Mouse (Mus musculus) cerebellum, postnatal 25 days (tissue): ENCODE measurements around the gene Efl1.
A peak's percentile ranks its signal among the peaks of the same experiment; 100 is the strongest.
"Not testable (repeated sequence)": the region's sequence is repeated elsewhere in the genome, so short reads cannot be mapped to it uniquely, and the experiment has no call there.

Source experiments
- DNase-seq, 2 experiments: peaks; one replicate each; pipeline ENCODE4 v3.0.0; 2021; ENCODE audit warnings: mixed read lengths in 2 of 2

Efl1 gene

DNA sequence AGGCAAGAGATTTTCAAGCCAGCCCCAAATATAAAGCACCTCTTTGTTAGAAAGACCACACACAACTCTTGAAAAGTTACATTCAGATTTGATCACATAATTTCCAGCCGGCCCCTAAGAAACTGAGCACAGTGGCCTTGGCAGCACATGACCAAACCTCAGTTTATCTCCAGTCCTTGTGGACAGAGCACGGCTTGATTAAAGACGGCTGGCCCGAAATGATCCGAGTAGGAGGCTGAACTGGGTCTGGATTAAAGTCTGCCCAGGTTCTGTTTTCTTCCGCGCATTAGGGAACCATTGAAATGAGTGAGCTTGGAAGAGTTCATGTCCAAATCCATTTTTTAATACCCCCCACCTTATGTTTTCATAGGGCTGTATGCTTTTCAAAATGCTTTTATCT lies 72.1 kb downstream of the Efl1 start:
- no peak for DNase-seq

DNA sequence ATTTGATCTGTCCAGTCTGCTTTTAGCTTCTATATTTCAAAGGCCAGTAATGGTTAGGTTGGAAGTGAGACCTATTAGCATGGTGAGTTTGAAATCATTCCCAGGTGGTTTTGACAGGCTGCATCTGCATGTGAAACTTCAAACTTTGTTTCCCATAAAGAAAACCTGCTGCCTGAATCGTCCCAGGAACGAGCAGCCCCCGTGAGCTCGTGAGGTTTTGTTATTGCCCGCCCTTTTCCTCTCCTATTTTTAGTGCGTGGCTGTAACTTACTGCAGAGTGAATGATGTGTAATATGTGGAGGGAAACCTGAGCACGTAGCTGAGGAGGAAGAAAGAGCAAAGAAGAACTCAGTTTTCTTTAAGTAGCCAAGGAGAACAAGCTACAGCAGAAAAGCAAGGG lies 72.5 kb downstream of the Efl1 start:
- no peak for DNase-seq

DNA sequence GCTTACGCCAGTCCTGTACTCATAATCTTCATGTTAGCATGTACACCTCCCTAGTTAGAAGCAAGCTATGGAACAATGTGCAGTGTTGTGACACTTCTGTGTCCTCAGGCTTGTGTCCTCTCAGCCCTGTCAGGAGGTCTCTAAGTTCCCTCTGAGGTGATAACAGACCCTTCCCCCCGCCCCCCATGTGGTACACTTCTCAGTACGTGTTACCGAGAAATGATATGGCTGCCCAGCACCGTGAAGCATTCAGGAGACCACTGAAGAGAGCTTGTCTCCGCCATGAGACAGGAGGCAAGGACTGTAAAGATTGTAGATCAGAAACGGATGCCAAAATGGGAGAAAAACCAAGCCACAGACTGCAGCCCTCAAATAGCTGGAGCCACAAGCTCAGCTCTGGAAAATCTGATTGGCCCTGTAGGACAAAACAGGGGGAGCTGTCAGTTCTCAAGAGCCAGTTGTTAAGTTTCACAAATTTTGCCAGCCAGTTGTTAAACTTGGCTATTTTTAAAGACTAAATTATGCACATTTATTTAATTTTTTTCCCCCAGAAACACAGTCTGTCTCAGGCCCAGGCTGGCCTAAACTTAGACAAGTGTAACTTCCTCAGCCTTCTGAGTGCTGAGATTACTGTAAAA lies 74.2 kb downstream of the Efl1 start:
- no peak for DNase-seq

DNA sequence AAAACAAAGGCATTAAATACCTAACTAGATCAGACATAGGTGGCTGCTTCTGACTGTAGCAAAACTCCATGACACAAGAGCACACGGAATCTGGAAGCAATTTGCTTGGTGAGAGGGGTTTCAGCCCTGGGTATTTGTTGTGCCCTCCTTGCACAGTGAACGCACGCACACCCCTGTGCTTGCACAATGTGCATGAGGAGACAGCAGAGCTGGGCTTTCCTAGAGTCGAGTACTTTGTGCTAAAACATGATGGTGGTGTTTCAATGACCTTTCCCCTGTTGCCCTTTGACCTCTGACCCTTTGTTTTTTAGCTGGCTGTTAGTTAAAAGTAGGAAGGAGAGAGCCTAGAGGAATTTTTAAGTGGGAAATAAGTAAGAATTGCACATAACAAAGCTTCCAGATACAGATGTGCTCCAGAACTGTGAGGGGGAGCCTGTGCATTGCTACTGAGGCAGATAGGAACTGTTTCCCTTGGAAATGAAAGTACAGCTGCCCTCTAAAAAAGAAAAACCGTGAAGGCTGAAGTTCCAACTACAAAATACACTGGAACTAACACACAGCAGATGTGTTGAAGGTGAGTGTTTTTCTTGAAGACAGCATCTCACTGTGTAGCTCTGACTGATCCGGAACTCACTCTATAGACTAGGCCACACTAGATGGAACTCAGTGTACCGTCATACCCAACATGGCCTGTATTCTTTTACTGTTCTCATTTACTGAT lies 74.9 kb downstream of the Efl1 start:
- no peak for DNase-seq

DNA sequence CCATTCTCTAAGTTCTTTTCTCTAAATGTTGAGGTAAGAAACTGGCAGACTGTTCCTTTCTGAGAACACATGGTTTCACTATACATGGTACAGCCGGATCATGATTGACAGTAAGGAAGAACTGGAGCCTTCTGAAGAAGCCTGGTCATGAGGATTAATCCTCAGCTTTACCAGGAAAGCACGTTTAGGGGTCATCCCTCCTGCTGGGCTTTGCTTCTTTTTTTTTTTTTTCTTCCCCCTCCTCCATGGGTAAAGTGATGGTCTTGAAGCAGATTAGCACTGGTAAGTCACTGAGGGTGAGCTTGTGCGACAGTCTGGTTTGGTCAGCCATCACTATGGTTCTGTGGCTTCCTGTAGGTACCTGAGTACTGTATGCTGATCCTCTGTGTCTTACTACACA lies 76.1 kb downstream of the Efl1 start:
- DNase-seq = no peak

DNA sequence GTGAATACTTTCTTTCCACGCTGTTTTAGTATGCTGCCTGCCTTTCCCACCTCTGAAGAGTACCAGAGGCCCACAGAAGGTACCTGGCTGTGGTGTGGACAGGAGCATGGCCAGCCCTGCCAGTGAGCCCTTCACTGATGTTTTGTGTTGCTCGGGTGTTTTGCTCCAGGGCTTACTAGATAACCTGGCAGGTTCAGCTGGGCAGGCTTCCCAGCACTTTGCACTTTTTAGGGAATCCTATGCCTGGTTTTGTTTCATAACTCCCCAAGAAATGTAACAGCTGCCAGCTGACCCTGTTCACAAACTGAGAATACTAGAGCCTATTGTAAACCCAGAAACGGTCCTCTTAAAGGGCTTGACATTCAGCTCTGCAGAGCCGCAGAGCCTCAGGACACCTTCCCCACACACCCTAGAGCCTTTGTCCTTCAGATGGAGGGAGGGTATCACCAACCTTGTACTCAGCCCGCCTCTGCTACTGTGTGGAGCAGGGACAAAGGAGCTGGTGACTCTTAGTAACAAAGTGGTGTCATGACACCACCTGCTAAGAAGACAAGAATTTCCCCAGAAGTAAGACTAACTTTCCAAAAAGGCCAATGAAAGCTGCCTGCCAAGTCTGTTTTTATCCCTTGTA lies 76.7 kb downstream of the Efl1 start:
- no peak for DNase-seq

DNA sequence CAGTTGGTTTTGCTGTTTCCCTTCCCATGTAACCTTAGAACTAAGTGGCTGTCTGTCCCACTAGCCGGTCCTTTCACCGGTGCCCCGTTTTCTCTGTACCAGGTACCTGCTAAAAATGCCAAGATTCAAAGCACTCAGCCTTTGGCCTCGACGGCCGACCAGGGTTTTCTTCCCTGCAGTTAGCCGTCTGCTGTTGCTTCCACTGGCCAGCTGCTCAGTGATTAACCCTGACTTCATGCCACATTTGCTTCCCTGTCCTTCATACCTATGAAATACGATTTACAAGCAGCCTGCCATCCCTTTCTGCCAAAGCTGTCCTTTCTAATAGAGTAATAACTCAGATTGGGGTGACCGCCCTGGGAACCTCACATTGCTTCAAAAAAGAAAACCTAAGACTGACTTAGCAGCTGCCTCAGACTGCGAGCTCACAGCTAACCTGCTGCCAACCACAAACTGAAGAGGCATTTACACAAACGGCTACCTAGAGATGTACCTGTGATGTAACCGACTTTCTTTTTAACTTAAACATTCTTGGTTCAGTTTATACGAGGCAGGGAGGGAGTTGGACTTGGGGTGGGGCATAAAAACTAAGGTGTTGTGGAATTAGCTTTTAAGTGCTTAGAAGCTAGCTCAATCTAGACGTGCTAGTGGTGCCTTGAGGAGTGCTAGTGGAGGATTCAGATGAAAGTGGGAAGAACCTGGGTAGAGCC lies 77.5 kb downstream of the Efl1 start:
- no peak for DNase-seq

DNA sequence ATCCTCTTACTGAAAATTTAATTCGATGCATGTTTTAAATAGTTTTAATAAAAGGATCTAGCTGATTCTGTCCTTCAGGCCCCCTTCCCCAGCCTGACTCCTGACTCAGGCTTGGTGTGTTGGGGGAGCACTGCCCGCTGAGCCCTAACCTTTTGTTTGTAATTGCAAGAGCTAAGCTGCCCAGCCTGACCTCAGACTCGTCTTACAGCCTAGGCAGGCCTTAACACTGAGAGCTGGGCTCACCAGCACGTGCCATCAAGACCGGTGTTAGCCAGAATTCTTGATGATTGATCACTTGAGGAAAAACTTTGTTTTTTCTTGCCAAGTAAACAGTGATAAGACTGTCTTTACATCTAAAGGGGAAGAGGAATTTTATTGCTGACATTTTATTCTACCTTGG lies 78.7 kb downstream of the Efl1 start:
- no peak for DNase-seq

DNA sequence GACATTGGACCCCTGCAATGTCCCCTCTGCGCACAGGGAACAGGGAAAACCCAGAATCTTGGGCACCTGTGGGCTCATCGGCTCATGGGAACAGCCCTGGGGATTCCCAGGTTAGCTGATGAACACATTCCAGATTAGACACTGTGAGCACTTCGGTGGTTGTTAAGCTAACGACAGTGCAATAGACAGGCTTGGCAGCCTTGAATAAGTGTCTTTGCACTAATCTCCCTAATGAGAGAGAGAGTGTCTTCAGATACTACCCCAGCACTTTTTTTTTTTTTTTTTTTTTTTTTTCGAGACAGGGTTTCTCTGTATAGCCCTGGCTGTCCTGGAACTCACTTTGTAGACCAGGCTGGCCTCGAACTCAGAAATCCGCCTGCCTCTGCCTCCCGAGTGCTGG lies 80.6 kb downstream of the Efl1 start:
- DNase-seq = not testable (repeated sequence)

DNA sequence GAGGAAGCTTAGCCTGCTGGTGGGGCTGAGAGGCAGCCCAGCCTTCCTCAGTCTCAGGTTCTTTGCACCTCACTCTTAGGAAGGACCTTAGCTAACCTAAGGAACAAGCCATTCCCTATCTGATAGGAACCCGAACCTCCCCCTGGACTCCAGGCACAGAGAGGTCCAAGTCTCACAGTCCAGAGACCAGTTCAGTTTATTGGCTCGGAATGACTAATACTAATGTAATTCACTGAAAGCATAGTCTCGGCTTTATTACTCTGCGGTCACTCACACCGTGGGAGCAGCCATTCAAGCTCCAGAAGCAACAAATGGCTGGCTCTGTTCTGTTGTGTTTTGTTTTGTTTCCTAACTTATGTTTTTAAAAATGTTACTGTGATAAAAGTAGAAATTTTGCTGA lies 84.7 kb downstream of the Efl1 start:
- no peak for DNase-seq

DNA sequence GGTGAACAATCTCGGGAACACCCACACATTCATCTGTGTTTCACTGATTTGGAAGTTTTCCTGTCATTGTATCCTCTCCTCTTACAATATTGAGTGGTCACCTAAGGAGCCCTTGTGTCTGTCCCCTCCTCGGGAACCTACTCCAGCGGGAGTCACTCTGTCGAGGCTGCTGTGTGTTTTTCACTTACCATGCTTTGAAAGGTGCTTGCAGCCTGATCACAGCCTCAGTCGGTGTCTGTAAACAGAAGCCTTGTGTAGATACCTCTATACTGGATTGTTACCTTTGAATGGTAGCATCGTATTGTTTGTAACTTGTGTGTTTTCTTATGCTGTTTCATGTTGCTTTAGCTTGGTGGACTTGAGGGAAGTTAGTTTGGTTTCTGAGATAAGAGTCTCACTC lies 85.6 kb downstream of the Efl1 start:
- no peak for DNase-seq

DNA sequence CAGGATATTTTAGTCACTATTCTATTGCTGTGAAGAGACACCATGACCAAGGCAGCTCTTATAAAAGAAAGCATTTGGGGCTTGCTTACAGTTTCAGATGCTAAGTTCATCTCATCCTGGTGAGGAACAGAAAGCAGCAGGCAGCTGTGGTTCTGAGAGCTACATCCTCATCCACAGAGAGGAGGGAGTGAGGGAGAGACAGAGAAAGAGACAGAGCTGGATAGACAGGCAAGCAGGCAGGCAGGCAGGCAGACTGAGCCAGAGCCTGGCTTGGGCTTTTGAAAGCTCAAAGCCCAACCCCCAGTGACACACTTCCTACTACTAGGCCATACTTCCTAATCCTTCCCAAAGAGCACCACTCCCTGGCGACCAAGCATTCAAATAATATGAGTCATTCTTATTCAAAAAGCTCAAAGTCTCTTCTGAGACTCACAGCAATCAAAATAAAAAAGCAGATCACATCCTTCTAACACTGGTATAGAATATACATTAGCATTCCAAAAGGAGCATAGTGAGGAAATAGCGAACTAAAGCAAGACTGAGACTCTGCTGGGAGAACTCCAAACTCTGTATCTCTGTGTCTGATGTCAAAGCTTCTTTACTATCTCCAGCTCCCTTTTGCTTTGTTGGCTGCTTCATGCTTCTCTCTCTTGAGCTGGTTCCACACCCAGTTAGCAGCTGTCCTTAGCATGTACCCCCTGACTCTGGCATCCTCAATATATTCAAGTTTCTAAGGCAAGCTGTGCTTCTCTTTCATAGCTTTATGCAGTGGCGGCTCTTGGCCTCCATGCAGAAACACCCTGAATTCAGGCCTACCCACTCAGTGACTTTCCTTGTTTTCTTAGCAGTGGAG lies 86.6 kb downstream of the Efl1 start:
- DNase-seq = no peak

DNA sequence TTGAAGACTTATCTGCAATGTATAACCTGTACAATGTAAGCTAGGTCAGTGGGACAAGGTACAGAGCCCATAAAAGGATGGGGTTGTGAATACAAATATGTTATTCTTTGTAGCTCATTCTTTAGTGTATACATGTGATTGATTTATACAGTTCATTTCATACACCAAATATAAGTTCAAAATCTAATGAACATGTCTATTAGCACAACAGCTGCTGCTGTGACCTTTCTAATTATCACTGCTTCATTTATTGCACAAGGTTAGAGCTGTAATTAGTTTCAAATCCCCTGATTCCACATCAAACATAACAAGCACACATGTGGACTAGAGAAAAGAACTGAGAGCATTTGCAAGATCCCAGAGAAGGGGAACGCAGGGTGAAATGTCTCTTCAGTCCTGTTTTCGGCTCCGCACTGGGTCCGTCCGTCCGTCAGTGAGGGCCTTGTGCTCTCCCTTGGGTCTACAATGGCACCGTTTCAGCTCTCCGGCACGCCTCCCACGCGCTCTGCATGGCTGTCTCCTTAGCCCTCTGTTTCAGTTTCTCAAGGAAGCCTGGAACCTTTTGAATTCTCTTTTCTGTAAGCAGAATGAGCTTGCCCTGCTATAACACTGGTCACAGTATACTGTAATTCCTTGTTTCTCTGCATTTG lies 94.8 kb downstream of the Efl1 start:
- DNase-seq = peak; percentile 22 to 46

DNA sequence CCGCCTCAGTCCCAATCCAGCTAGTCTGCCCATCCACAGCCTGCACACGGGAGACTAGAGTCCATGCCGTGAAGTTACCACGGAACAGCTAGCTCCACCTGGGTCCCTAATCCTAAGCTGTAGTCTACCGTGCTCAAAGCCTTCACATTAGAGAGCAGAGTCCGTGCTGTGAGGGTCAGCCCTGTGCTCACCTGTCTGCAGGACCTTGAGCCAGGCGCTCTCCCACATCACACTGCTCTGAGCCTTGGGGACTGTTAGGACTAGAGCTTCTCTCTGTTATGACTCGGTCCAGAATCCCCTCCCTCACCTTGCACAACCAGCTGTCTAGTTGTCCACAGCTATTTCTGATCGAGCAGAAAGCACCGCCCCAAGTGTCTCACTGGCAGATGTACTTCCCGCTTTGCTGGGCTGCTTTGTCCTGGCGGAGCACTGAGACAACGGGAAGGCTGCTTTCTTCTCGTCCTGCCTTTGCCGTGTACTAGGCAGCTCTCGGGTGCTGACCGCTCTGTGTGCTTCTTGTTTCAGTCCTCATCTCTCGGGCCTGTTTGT lies 95.8 kb downstream of the Efl1 start:
- DNase-seq = peak in 1 of 2 experiments; percentile 11

DNA sequence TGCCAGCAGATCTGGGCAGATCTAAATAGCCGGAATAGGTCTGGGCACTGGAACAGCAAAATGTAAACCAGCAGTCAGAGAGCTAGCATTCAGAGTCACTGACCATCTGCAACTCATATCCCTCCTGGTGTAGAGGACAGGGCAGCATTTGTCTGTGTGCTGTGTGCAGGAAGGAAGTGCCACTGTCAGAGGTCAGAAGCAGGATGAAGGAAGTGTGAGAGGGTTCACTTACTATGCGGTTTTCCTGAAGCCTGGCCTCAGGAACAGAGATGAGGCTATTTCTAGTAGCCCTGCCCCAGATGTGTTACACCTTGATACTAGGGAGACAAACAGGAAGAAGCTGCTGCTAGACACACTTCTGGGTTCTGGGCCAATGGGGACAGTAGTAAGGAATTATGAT lies 100.4 kb downstream of the Efl1 start:
- no peak for DNase-seq

DNA sequence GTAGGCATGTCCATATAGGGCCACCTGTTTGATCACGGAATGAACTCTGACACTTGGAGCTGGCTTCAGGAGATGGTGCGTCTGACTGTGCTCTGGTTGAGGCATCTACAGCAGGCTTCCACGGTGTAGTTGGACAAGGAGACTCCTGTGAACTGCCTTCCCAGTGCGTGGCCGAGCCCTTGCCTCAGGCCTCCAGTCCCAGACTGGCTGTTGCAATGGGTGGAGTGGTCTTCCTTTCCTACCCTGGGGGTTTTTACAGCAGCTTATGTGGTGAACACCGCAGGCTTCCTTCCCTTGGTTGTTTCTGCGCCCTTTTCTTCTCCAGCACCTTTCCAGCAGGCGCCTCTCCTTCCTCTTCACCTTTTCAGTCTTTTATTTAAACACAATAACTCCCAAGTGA lies 100.8 kb downstream of the Efl1 start:
- no peak for DNase-seq

DNA sequence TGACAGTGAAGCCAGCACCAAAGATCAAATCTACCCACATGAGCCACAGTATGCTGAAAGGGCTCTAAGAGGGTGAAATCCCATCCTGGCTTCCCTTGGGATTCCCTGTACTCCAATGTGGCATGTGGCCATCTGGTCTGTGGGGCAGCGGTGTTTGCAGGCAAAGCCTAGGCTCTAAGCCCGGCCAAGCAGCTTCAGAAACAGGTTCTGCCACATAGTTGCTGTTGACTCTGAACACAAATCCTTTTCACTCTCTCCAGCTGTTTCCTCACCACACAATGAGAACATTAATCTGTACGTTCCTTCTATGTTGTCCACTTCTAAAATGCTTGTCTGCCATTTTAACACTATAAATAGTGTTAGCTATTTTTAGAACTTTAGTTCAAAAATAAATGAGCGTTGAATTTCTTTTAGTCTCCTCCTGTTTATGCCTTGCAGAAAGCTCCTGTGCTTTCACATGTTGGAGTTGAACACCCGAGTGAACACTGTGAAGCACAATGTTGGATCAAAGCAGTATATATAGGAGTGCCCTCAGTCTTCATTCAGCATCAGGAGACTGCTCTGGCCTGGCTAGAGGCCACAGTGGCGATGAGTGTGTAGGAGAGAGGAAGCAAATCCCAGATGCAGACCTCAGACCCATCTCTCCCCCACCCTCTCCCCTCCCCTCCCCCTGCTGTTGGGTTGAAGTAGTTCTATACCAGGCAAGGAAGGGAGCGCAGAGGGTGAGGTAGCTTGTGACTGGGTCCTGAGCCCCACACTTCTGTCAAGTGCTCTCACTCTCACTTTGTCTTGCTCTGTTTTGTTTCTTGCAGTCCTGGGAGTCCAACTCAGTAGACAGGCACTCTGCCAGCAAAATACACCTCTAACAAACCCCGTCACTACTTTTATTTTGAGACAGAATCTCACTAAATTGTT lies 104.0 kb downstream of the Efl1 start:
- peak in 1 of 2 experiments; percentile 43 for DNase-seq

DNA sequence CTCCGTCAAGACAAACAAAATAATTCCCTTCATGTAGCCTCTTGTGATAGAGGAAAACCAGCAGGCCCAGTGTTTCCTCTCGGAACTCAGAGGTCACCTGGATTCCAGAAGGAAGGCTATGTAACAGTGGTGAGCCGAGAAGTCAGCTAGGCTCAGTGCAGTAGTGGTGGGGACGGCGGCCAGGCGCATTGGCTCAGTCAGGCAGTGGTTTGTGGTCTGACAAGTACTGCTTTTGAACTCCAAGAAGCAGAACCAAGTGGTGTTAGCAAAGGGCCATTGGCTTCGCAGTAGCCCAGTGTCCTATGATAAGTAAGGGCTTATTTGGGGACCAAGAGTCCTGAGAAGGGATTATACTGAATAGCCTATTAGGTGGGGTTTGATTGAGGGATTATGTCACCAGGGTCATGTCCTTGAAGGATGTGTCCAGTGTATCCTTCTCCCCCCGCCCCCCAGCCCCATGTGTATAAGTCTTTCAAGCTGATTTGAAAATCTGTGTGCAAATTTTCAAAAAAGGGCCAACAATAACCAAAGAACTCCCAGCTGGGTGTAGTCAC lies 107.3 kb downstream of the Efl1 start:
- DNase-seq = no peak

DNA sequence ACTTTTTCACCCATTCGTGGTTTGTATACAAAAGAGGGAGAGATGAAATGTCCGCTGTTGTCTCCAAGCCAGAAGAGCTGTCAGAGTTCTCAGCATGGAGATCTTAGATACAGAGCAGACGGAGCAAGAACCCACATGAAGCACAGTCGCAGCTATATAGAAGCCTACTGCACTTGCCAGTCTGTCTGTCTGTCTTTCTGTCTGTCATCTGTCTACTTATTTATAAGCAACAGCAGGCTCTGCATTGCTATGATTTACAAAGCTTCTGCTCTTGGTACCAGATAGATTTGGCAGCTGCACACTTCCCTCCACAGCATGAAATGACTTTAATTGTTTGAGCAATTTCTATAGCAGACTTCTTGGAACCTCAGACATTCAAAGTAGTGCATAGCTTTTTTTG lies 110.1 kb downstream of the Efl1 start:
- no peak for DNase-seq

DNA sequence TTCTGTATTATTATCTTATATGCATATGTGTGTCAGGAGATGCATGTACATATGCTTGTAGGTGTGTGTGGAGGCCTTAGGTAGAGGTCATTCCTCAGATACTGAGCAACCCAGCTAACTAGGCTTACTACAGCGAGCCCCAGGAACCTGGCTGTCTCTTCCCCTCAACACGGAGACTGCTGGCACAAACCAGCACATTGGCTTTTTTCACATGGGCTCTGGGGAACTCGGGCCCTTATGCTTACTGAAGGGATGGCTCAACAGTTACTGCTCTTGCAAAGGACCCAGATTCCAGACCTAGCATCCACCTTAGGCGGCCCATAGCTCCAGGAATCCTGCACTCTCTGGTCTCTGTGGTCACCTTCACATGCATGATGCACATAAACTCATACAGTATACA lies 110.7 kb downstream of the Efl1 start:
- peak; percentile 20 to 42 for DNase-seq
